Mouse (Mus musculus): ENCODE measurements around the gene Agbl3. TPM values are rescaled to one million over a fixed set of nuclear protein-coding genes. Genes with fewer than 3 reads are reported as not detected.

Gene Agbl3
- polyA plus RNA-seq, 1 experiment, result 13.2 TPM

GRCm38 (mm10) chr6:34797887-34798286, 17.7 kb downstream of the Agbl3 start:
- DNase-seq (ENCODE audit: low spot score), result no peak

- no peak for DNase-seq (ENCODE audit: low spot score)
Observed at GRCm38 (mm10) chr6:34805582-34805981, 25.4 kb downstream of the Agbl3 start.

- DNase-seq (ENCODE audit: low spot score), result no peak
Observed at GRCm38 (mm10) chr6:34810651-34811050, 30.4 kb downstream of the Agbl3 start.

GRCm38 (mm10) chr6:34824406-34824805, 44.2 kb downstream of the Agbl3 start:
- no peak for DNase-seq (ENCODE audit: low spot score)

DNA sequence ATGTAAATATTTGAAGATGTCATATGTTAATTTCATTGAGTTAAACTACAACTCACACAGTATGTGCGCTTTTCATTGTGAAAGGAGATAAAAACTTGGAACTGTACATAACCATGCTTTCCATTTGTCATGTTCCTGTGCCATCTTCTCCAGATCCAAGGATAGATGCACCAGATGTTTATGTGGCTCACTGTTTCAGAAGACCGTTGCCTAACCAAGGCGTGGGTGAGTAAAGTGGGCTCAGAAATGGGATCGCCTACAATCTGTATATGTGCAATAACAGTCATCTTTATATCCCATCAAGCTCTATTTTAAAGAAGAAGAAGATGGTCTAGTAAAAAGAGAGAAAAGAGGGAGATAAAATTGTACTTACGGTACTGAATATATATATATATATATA, 52.1 kb downstream of the Agbl3 start:
- no peak for DNase-seq (ENCODE audit: low spot score)

GRCm38 (mm10) chr6:34861546-34862053, 81.4 kb downstream of the Agbl3 start:
- no peak for DNase-seq (ENCODE audit: low spot score)

DNA sequence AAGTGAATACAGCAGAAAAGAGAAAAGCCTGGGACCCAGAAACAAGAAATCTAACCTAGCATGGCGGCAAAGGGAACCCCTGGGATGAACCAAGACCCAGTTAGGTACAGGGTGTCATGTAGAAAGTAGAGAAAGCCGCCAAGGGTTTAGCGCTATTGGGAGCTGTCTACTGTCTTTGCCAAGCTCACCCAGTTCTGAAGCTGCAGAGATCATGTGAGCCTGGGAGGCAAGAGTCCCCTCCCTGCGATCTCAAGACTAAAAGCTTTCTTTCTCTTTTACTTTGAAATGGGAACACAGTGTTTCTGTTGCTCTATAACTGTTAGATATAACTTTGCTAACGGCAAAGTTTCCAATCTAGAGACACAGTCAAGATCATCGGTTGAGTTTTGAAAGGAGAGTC, 82.1 kb downstream of the Agbl3 start:
- no peak for DNase-seq (ENCODE audit: low spot score)

- peak; percentile 44 for DNase-seq (ENCODE audit: low spot score)
Observed at GRCm38 (mm10) chr6:34862791-34863403, 82.7 kb downstream of the Agbl3 start, which contains the start of gene Tmem140. Gene Tmem140 (plus strand): TSS chr6:34863146.

DNA sequence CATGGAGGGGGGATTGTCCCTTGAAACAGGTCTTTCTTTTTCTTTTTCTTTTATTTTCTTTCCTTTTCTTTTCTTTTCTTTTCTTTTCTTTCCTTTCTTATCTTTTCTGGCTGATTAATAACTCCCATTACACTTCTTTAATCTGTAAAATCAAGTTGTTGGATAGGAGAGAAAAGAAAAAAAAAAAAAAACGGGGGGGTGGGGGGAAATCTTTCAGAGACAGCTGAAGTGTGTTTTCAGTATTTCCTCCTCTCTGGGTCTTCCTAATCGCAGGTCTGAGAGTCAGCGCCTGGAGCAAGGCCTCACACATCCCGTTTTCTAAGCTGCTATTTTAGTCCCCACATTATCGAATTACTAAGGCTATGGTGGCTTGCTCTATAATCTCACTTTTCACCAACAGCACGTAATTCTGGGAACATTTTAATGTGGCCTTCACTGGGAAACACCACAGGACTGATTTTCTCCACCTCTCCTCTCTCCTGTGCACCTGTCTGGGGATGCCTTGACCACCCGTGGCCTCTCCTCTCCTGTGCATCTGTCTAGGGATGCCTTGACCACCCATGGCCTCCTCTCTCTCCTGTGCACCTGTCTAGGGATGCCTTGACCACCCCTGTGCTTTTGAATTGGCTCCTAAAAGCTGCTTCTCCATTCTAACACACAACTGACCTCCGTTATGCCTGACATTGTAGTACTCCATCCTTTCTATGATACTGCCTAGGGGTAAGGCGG, 83.7 kb downstream of the Agbl3 start:
- DNase-seq (ENCODE audit: low spot score), result no peak

DNA sequence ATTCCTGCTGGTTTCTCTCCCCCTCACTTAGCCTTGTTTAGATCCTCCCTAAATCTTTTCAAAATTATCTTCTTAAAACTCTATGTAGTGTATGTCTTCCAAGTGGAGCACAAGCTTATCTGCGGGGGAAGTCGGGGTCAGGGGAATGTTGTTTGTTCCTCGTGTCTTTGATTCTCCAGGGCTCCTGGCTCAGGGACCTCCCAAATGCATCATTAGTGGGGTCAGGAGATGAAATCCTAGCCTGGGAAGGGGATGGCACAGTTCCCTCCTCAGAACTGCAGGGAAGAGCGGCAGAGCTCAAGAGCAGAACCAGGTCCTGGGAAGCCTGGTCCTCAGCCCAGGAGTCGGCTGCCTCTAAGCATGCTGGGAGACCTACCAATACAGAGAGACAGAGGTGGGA, 85.0 kb downstream of the Agbl3 start:
- DNase-seq (ENCODE audit: low spot score), result no peak

GRCm38 (mm10) chr6:34865711-34866593, 85.7 kb downstream of the Agbl3 start:
- DNase-seq (ENCODE audit: low spot score), result no peak

GRCm38 (mm10) chr6:34866786-34867185, 86.6 kb downstream of the Agbl3 start:
- DNase-seq (ENCODE audit: low spot score), result no peak

GRCm38 (mm10) chr6:34867301-34867994, 87.2 kb downstream of the Agbl3 start:
- no peak for DNase-seq (ENCODE audit: low spot score)

- DNase-seq (ENCODE audit: low spot score), result no peak
Observed at GRCm38 (mm10) chr6:34867995-34868350, 87.7 kb downstream of the Agbl3 start.

DNA sequence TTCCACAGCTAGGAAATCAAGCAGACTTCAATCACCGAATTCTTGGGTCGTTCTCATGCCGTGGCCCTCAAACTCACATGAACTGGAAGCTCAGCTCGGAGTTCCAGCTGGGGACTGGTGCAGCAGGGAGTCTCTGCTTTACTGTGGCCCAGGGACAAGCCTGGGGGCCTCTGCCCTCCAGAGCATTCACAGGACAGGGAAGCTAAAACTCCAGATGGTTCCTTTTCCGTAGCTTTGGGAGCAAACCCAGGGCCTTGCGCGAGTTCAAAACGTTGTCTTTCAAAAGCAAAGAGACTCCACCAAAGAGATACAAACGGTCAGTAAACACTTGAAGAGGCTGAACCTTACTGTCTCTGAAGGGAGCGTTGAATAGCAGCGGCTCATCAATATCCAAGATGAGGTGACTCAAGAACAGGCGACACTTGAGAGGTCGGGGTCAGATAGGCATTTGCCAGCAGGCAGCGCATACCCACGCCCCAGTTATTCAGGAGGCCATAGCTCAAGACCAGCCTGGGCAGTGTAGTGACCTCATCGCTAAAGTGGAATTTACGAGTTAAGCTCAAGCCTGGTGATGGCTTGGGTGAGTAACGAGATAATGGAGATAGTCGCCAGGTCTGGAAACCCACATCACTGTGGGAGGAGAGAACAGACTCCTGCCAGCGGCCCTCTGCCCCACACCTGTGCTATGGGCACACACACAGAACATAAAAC, 88.4 kb downstream of the Agbl3 start:
- no peak for DNase-seq (ENCODE audit: low spot score)

DNA sequence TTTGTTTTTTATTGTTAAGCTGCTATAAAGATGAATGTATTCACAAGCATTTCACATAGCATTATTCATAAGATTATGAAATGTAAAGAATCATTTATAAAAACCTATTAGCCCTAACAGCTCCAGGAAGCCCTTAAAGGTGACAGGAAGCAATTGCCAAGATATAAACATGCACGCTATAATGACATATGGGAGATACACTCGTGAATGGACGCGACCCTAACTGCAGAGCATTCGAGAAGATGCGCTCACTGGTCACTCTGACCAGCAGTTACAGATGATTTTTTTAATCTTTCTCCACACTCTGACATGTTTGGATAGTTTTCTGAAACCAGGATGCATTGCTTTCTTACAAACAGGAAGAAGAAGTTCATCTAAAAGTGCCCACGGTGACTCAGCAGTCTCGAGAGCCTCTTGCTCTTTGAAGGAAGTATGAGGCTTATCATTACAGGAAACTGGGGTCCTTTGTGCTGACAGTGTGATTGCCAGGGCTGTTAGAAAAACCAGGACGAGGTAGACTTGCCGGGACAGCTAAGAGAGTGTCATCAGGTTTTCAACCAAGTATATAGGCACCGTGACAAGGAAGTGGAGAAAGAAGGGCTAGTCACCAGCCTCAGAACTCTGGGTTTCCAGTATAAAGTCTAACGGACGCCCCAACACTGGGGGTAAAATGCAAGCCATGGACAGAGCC, 89.1 kb downstream of the Agbl3 start:
- no peak for DNase-seq (ENCODE audit: low spot score)

DNA sequence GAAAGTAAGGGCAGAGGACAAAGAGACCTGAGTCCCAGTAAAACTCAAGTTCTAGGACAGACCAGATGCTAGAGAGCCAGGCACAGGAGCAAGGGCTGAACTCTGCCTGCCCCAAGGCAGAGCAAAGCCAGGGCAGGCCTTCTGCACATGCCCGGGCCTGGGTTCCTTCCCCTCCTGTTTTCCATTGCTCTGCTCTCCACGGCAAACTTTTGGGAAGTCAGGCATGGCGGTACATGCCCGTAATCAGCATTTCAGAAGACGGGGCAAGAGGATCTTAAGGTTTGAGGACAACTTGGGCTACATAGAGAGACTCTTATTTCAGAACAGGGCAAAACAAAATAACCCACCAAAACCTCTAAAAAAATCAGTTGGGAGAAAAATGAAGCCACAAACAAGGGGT, 89.9 kb downstream of the Agbl3 start:
- DNase-seq (ENCODE audit: low spot score), result no peak

GRCm38 (mm10) chr6:34870724-34871123, 90.5 kb downstream of the Agbl3 start:
- no peak for DNase-seq (ENCODE audit: low spot score)

GRCm38 (mm10) chr6:34871929-34872328, 91.7 kb downstream of the Agbl3 start:
- DNase-seq (ENCODE audit: low spot score), result no peak

GRCm38 (mm10) chr6:34872871-34873270, 92.6 kb downstream of the Agbl3 start:
- DNase-seq (ENCODE audit: low spot score), result no peak

All from urinary bladder, adult 2 months (tissue).